Mouse (Mus musculus): ENCODE measurements around the gene Dmbt1. TPM values are rescaled to one million over a fixed set of nuclear protein-coding genes. Genes with fewer than 3 reads are reported as not detected.
A peak's percentile ranks its signal among the peaks of the same experiment; 100 is the strongest.

Dmbt1 gene
- polyA plus RNA-seq, 1 experiment: 0.94 TPM

DNA sequence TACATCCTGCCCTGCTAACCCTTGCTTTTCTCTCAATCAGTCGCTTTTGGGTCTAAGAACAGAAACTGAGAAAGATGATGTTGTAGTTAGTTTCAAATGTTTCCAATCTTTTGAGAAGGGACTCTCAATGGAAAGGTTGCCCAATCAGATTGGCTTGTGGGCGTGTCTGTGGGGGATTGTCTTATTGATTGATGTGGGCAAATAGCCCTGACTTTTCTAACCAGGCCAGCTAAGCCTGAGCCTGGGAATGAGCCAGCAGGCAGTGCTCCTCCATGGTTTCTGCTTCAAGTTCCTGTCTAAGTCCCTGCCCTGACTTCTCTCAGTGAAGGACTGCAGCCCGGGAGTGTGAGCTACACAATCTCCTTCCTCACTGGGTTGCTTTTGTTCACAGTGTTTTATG is 42.5 kb upstream of the Dmbt1 start:
- no peak overlapping the region for H3K27ac ChIP-seq (ENCODE audit: control insufficient read depth, insufficient read depth, low read length)
- no peak for TF ChIP-seq POLR2A (IDR thresholded peaks at IDR 0.05; ENCODE audit: control insufficient read depth, extremely low read depth, insufficient read depth, low read length, poor library complexity)
- TF ChIP-seq CTCF (IDR thresholded peaks at IDR 0.05; ENCODE audit: borderline replicate concordance, control insufficient read depth, extremely low read depth, insufficient read depth, low read length, poor library complexity): no peak
- 80% methylated on average over 3 of the region's 3 CpGs for WGBS
- H3K36me3 ChIP-seq (ENCODE audit: control insufficient read depth, insufficient read depth, low read length): no peaks in the 10 kb centered on the region
- no peaks in the 10 kb centered on the region for H3K27me3 ChIP-seq (ENCODE audit: control insufficient read depth, insufficient read depth, low read length)
- H3K4me3 ChIP-seq (ENCODE audit: control insufficient read depth, insufficient read depth, low read length): no peak overlapping the region
- H3K4me1 ChIP-seq (replicated peaks; ENCODE audit: control insufficient read depth, insufficient read depth, low read length): no peaks in the 10 kb centered on the region
- DNase-seq: no peak

DNA sequence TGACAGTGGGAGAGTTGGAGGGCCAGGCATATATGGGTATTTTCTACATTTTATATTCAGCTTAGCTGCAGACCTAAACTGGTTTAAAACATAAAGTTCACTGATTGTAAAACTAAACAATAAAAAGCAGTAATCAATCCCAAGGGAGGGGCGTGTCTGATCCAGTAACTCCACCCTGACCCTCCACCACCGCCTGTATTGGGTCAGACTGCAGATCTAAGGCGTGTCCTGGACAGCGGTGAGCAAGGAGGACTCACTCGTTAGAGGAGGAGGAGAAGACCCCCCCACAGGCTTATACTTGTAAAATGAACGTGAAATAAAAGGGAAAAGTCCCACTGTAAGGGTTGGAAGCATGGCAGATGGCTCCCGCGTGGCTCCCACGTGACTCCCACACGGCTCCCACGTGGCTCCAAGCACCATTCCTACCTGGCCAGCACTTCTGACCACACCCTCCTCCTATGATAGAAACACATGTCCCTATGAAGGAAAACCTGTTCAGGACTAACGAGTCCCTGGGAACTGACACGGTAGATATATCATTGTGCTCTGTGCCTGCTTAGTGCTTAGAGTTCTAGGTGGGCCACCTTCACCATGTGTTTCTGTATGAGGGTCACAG is 40.6 kb upstream of the Dmbt1 start:
- Histone ChIP-seq H3K27ac (ENCODE audit: control insufficient read depth, insufficient read depth, low read length) (no peak overlapping the region), H3K27me3 (ENCODE audit: control insufficient read depth, insufficient read depth, low read length) (no peaks in the 10 kb centered on the region), H3K4me3 (ENCODE audit: control insufficient read depth, insufficient read depth, low read length) (no peak overlapping the region), H3K4me1 (replicated peaks; ENCODE audit: control insufficient read depth, insufficient read depth, low read length) (no peaks in the 10 kb centered on the region), H3K36me3 (ENCODE audit: control insufficient read depth, insufficient read depth, low read length) (no peaks in the 10 kb centered on the region)
- TF ChIP-seq CTCF (IDR thresholded peaks at IDR 0.05; ENCODE audit: borderline replicate concordance, control insufficient read depth, extremely low read depth, insufficient read depth, low read length, poor library complexity) (no peak), POLR2A (IDR thresholded peaks at IDR 0.05; ENCODE audit: control insufficient read depth, extremely low read depth, insufficient read depth, low read length, poor library complexity) (no peak)
- no peak for DNase-seq
- 93% methylated on average over 13 of the region's 13 CpGs for WGBS

DNA sequence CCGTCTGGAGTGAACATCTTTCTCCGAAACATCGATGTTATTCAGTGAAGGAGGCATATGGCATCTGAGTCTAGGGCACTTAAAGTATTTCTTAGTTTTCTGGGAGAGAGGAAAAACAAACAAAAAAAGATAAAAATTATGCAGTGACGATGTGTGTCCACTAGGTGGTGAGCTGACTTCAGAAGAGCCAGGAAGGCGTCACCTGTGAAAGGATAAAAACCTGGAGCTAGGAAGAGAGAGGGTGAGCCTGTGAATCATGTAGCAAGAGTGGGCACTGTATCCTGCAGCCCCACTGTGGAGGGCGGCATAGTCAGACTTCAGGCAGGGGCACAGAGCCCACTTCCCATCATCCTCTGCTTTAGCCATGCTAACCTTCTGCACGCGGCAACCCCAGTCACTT is 37.9 kb upstream of the Dmbt1 start:
- H3K4me1 ChIP-seq (replicated peaks; ENCODE audit: control insufficient read depth, insufficient read depth, low read length): no peaks in the 10 kb centered on the region
- no peaks in the 10 kb centered on the region for H3K27me3 ChIP-seq (ENCODE audit: control insufficient read depth, insufficient read depth, low read length)
- no peak overlapping the region for H3K4me3 ChIP-seq (ENCODE audit: control insufficient read depth, insufficient read depth, low read length)
- peak; percentile 24 for DNase-seq
- H3K36me3 ChIP-seq (ENCODE audit: control insufficient read depth, insufficient read depth, low read length): no peaks in the 10 kb centered on the region
- no peak overlapping the region for H3K27ac ChIP-seq (ENCODE audit: control insufficient read depth, insufficient read depth, low read length)
- WGBS: 68% methylated on average over 8 of the region's 8 CpGs
- no peak for TF ChIP-seq POLR2A (IDR thresholded peaks at IDR 0.05; ENCODE audit: control insufficient read depth, extremely low read depth, insufficient read depth, low read length, poor library complexity)
- no peak for TF ChIP-seq CTCF (IDR thresholded peaks at IDR 0.05; ENCODE audit: borderline replicate concordance, control insufficient read depth, extremely low read depth, insufficient read depth, low read length, poor library complexity)

DNA sequence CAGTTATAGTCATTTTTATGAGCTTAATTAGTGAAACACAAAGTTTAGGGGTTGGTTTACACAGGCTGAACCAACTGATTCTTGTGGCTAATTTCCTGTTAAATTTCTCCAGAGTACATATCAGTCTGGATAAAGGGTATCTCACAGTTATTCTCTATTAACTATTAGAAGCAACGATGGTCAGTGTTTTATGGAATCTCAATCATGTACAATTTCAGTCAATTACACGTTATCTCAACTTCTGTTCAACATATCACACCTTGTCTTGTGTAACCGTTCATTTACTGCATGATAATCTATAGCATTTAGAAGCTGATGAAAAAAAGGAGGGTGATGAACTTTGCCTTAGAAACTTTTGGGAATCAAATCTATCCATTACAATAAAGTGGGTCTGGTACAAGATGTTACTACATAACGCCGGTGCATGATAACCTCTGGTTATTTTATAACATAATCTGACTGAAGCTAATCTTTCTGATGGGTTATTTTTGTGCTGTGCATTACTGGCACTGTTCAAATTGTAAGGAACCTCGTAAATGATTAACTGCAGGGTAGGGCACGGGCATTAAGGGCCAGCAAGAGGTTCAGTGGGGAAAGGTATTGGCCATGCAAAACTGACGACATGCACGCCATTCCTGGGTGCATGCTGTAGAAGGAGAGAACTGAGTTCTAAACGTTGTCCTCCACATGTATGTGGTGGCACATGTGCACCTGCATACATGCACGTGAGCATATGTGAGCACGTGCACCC is 29.7 kb upstream of the Dmbt1 start:
- H3K4me1 ChIP-seq (replicated peaks; ENCODE audit: control insufficient read depth, insufficient read depth, low read length): no peaks in the 10 kb centered on the region
- no peak overlapping the region for H3K4me3 ChIP-seq (ENCODE audit: control insufficient read depth, insufficient read depth, low read length)
- H3K27me3 ChIP-seq (ENCODE audit: control insufficient read depth, insufficient read depth, low read length): no peaks in the 10 kb centered on the region
- H3K36me3 ChIP-seq (ENCODE audit: control insufficient read depth, insufficient read depth, low read length): no peaks in the 10 kb centered on the region
- no peak overlapping the region for H3K27ac ChIP-seq (ENCODE audit: control insufficient read depth, insufficient read depth, low read length)
- 93% methylated on average over 12 of the region's 12 CpGs for WGBS
- TF ChIP-seq POLR2A (IDR thresholded peaks at IDR 0.05; ENCODE audit: control insufficient read depth, extremely low read depth, insufficient read depth, low read length, poor library complexity) (no peak), CTCF (IDR thresholded peaks at IDR 0.05; ENCODE audit: borderline replicate concordance, control insufficient read depth, extremely low read depth, insufficient read depth, low read length, poor library complexity) (no peak)
- DNase-seq: no peak

DNA sequence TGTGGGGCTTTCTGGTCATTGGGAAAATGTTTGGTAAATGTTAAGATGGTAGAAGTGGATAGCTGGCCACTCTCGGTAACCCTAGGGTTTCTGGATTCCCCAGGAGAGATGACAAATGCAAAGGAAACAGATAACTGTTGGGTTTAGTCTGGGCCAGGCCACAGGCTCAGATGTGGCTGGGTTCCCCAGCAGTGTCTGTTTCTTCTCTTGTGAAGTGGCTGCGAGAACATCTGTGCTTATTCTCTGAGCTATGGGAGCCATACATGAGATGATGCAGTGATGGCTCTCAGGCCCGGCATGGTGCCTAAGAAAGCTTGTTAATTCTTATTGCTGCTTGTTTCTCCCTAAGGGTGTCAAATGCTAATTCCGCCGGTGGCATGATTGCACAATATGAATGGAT is 27.8 kb upstream of the Dmbt1 start:
- no peaks in the 10 kb centered on the region for H3K27me3 ChIP-seq (ENCODE audit: control insufficient read depth, insufficient read depth, low read length)
- H3K36me3 ChIP-seq (ENCODE audit: control insufficient read depth, insufficient read depth, low read length): no peaks in the 10 kb centered on the region
- no peak for TF ChIP-seq CTCF (IDR thresholded peaks at IDR 0.05; ENCODE audit: borderline replicate concordance, control insufficient read depth, extremely low read depth, insufficient read depth, low read length, poor library complexity)
- no peak for TF ChIP-seq POLR2A (IDR thresholded peaks at IDR 0.05; ENCODE audit: control insufficient read depth, extremely low read depth, insufficient read depth, low read length, poor library complexity)
- peak; percentile 64 for DNase-seq
- H3K4me1 ChIP-seq (replicated peaks; ENCODE audit: control insufficient read depth, insufficient read depth, low read length): no peaks in the 10 kb centered on the region
- 34% methylated on average over 5 of the region's 5 CpGs for WGBS
- no peak overlapping the region for H3K4me3 ChIP-seq (ENCODE audit: control insufficient read depth, insufficient read depth, low read length)
- no peak overlapping the region for H3K27ac ChIP-seq (ENCODE audit: control insufficient read depth, insufficient read depth, low read length)

DNA sequence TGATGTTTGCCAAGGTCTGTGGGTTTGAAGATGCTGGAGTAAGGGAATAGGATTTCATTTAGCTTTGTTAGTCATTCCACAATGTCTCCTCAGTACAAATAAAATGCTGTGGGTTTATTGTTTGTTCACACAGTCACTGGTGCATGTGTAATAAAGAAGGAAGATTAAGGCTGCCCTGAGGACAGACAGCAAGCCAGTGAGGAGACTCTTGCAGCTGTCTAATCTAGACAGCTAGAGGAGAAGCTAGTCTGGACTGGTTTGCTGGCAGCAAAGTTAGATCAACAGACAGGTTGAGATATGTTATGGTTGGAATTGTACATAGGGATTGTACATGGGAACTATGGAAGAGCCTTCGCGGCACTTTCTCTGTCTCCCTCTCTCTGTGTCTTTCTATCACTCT is 24.6 kb upstream of the Dmbt1 start:
- Histone ChIP-seq H3K4me1 (replicated peaks; ENCODE audit: control insufficient read depth, insufficient read depth, low read length) (no peaks in the 10 kb centered on the region), H3K27me3 (ENCODE audit: control insufficient read depth, insufficient read depth, low read length) (no peaks in the 10 kb centered on the region), H3K36me3 (ENCODE audit: control insufficient read depth, insufficient read depth, low read length) (no peaks in the 10 kb centered on the region), H3K27ac (ENCODE audit: control insufficient read depth, insufficient read depth, low read length) (no peak overlapping the region), H3K4me3 (ENCODE audit: control insufficient read depth, insufficient read depth, low read length) (no peak overlapping the region)
- no peak for DNase-seq
- TF ChIP-seq POLR2A (IDR thresholded peaks at IDR 0.05; ENCODE audit: control insufficient read depth, extremely low read depth, insufficient read depth, low read length, poor library complexity) (no peak), CTCF (IDR thresholded peaks at IDR 0.05; ENCODE audit: borderline replicate concordance, control insufficient read depth, extremely low read depth, insufficient read depth, low read length, poor library complexity) (no peak)
- WGBS: 89% methylated on average over 2 of the region's 2 CpGs

Data from thymus, adult 2 months (tissue).